Mouse (Mus musculus) spleen, adult 12 weeks (tissue): ENCODE results near the gene Galnt17.

Source experiments
- DNase-seq: peaks from one replicate; pipeline ENCODE4 v3.0.0; 2022; ENCODE audit warnings: low spot score

The Galnt17 gene

GRCm38 (mm10) chr5:131020936-131021335 lies 287.4 kb downstream of the Galnt17 start:
- no peak for DNase-seq

- DNase-seq, result no peak
These were observed 288.8 kb downstream of the Galnt17 start for GRCm38 (mm10) chr5:131019346-131019965.

- no peak for DNase-seq
These were observed 292.2 kb downstream of the Galnt17 start for GRCm38 (mm10) chr5:131016066-131016465.

- no peak for DNase-seq
These were observed 293.0 kb downstream of the Galnt17 start for GRCm38 (mm10) chr5:131015341-131015740.

GRCm38 (mm10) chr5:131013816-131014215 lies 294.5 kb downstream of the Galnt17 start:
- no peak for DNase-seq

GRCm38 (mm10) chr5:131013101-131013500 lies 295.2 kb downstream of the Galnt17 start:
- DNase-seq, result no peak

- no peak for DNase-seq
These were observed 298.8 kb downstream of the Galnt17 start for GRCm38 (mm10) chr5:131009510-131009909.

- no peak for DNase-seq
These were observed 299.8 kb downstream of the Galnt17 start for GRCm38 (mm10) chr5:131008507-131008906.

- DNase-seq, result no peak
These were observed 300.3 kb downstream of the Galnt17 start for GRCm38 (mm10) chr5:131007871-131008505.

- DNase-seq, result no peak
These were observed 301.1 kb downstream of the Galnt17 start for GRCm38 (mm10) chr5:131007198-131007597.

- DNase-seq, result no peak
These were observed 301.8 kb downstream of the Galnt17 start for GRCm38 (mm10) chr5:131006524-131006923.

GRCm38 (mm10) chr5:131000572-131000971 lies 307.7 kb downstream of the Galnt17 start:
- no peak for DNase-seq

- no peak for DNase-seq
These were observed 329.0 kb downstream of the Galnt17 start for GRCm38 (mm10) chr5:130979321-130979720.

GRCm38 (mm10) chr5:130978871-130979270 lies 329.4 kb downstream of the Galnt17 start:
- no peak for DNase-seq

- no peak for DNase-seq
These were observed 330.3 kb downstream of the Galnt17 start for GRCm38 (mm10) chr5:130977999-130978398.

GRCm38 (mm10) chr5:130952361-130952760 lies 355.9 kb downstream of the Galnt17 start:
- no peak for DNase-seq

- DNase-seq, result no peak
These were observed 357.4 kb downstream of the Galnt17 start for GRCm38 (mm10) chr5:130950894-130951400.

GRCm38 (mm10) chr5:130950421-130950820 lies 357.9 kb downstream of the Galnt17 start:
- DNase-seq, result no peak

- no peak for DNase-seq
These were observed 358.6 kb downstream of the Galnt17 start for GRCm38 (mm10) chr5:130949710-130950109.

GRCm38 (mm10) chr5:130938911-130939608 lies 369.2 kb downstream of the Galnt17 start:
- DNase-seq, result no peak

GRCm38 (mm10) chr5:130938274-130938741 lies 370.0 kb downstream of the Galnt17 start:
- DNase-seq, result no peak

GRCm38 (mm10) chr5:130930999-130931398 lies 377.3 kb downstream of the Galnt17 start:
- DNase-seq, result no peak

- DNase-seq, result no peak
These were observed 380.5 kb downstream of the Galnt17 start for GRCm38 (mm10) chr5:130927794-130928149.
